8 mouse cellular contexts compared by ENCODE assay signal in the genomic region with DNA sequence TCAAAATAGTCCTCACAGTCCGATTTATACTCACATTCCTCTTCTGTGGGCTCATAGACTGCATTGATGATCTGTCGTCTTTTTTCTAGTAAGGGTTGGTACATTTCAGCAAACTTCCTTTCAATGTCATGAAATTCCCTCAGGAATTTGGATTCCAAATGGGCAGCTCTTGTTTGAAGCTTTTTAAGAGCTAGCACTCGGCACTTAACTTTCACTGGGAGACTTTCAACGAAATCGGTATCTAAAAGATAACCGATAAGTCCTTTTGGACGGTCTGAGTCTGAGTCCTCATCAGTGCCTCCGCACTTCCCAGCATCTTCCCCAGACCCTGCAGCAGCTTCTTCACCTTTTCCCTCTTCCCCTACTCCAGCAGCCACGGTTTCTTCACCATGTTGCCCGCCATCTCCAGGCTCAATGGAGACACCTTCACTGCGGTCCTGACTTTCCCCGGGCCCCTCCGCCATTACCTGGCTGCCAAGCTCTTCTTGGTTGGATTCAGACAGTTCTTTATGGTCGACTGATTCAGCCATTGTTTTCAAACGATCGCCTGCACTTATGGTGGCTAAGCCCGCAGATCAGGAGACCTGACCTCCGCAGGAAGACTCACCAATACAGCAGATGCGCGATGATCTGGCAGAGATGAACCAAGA. TPM values are rescaled to one million over a fixed set of nuclear protein-coding genes. Genes with fewer than 3 reads are reported as not detected.
A peak's percentile ranks its signal among the peaks of the same experiment; 100 is the strongest.
DNase-seq lines count a peak whose midpoint lies in the region; ATAC-seq lines count a peak whose summit lies in the region.

No protein-coding gene starts in this region.

- peak overlapping the region; percentile 34 for H3K4me2 ChIP-seq in liver, embryonic 12.5 days

- H3K9me3 ChIP-seq in liver, embryonic 12.5 days (replicated peaks): no peaks in the 10 kb centered on the region

- H3K36me3 ChIP-seq in liver, embryonic 12.5 days: no peaks in the 10 kb centered on the region

- H3K4me1 ChIP-seq in liver, embryonic 12.5 days: no peaks in the 10 kb centered on the region

- H3K4me3 ChIP-seq in liver, embryonic 12.5 days: peak overlapping the region; percentile 11; the same call in 1 of the 2 replicates

- H3K27ac ChIP-seq in liver, embryonic 12.5 days: no peak overlapping the region

- H3K27me3 ChIP-seq in liver, embryonic 12.5 days (replicated peaks): peaks cover 25% of the 10 kb centered on the region

- WGBS in liver, embryonic 12.5 days (ENCODE audit: insufficient replicate concordance): 10% methylated on average over 20 of the region's 20 CpGs

- ATAC-seq in liver, embryonic 12.5 days: no peak
- no peak for ATAC-seq in inflammation-experienced regulatory T-cells, adult 6 months

- H3K9ac ChIP-seq in liver, embryonic 12.5 days: no peak overlapping the region

- DNase-seq in embryo, embryonic 10.5 days (ENCODE audit: low spot score): peak; percentile 15
- DNase-seq in embryo, embryonic 10 days (ENCODE audit: low spot score): no peak
- DNase-seq in right cerebral cortex, adult 18-20 months: peak; percentile 7
- no peak for DNase-seq in right cerebral cortex, postnatal 10 days (ENCODE audit: low spot score in 2 of 2)
- DNase-seq in thymus, postnatal 0 days (ENCODE audit: low spot score): no peak
- DNase-seq in right cerebral cortex, postnatal 25 days: no peak

RNA-seq across cellular contexts. Expression of a gene that starts 0.5 kb away (rescaled TPM):
- 0.24 and 0.27 TPM in 2 replicates for polyA plus RNA-seq in liver, embryonic 12.5 days (2016; fragmentation: Nextera tagmentation; extraction: Ambion mirVana)
- polyA plus RNA-seq in thymus, postnatal 0 days (2015; fragmentation: Nextera tagmentation; extraction: Ambion mirVana): 0.07 and 0.08 TPM in 2 replicates
- polyA plus RNA-seq in inflammation-experienced regulatory T-cells, adult 6 months (2017; shearing (Covaris generic)): not detected

Comparison
In these comparisons a context has a peak if more than half of its experiments do, and no peak if none do; other contexts are left out.
1. DNase-seq: peak in embryo, embryonic 10.5 days (single experiment) and right cerebral cortex, adult 18-20 months (single experiment); none in embryo, embryonic 10 days (single experiment), right cerebral cortex, postnatal 10 days (0 of 2), thymus, postnatal 0 days (single experiment) and right cerebral cortex, postnatal 25 days (single experiment).